Mouse (Mus musculus): ENCODE measurements around the gene Ppip5k1.

GRCm38 (mm10) chr2:121271236-121271927, 83.8 kb downstream of the Ppip5k1 start, which contains the start of gene Trp53bp1:
- TF ChIP-seq CTCF (IDR thresholded peaks at IDR 0.05; ENCODE audit: low read depth) (no peak; the same call in 1 of the 2 replicates), EP300 (IDR thresholded peaks at IDR 0.05; ENCODE audit: low read depth) (no peak)
